Mouse (Mus musculus) frontal cortex, postnatal 36 days (tissue): ENCODE data around the gene Elp5.
A peak's percentile ranks its signal among the peaks of the same experiment; 100 is the strongest.
"Not testable (repeated sequence)": the region's sequence is repeated elsewhere in the genome, so short reads cannot be mapped to it uniquely, and the experiment has no call there.

Experiments used
- DNase-seq, 2 experiments: peaks; one replicate each; pipeline ENCODE4 v3.0.0; 2022; ENCODE audit warnings: low spot score in 2 of 2

Elp5 gene

GRCm38 (mm10) chr11:69961841-69962240, 20.5 kb downstream of the Elp5 start:
- no peak for DNase-seq

GRCm38 (mm10) chr11:69960616-69961015, 21.7 kb downstream of the Elp5 start:
- DNase-seq = no peak

- no peak for DNase-seq
Observed at GRCm38 (mm10) chr11:69956218-69956617, 26.1 kb downstream of the Elp5 start.

GRCm38 (mm10) chr11:69955618-69956017, 26.7 kb downstream of the Elp5 start:
- not testable (repeated sequence) for DNase-seq

- DNase-seq = no peak
Observed at GRCm38 (mm10) chr11:69953267-69953915, 28.9 kb downstream of the Elp5 start.

- no peak for DNase-seq
Observed at GRCm38 (mm10) chr11:69952274-69952673, 30.0 kb downstream of the Elp5 start.

- DNase-seq = no peak
Observed at GRCm38 (mm10) chr11:69950807-69951459, 31.4 kb downstream of the Elp5 start.

- DNase-seq = peak; percentile 63 to 84
Observed at GRCm38 (mm10) chr11:69948763-69949150, 33.6 kb downstream of the Elp5 start.

GRCm38 (mm10) chr11:69948066-69948762, 34.1 kb downstream of the Elp5 start, which contains the start of gene Slc2a4:
TSS of gene Slc2a4 (minus strand) at chr11:69948188.
- DNase-seq = peak; percentile 27 to 40

GRCm38 (mm10) chr11:69947337-69948065, 34.8 kb downstream of the Elp5 start:
- no peak for DNase-seq

GRCm38 (mm10) chr11:69945997-69946891, 36.1 kb downstream of the Elp5 start:
- no peak for DNase-seq

- DNase-seq = no peak
Observed at GRCm38 (mm10) chr11:69945216-69945615, 37.1 kb downstream of the Elp5 start.

GRCm38 (mm10) chr11:69940962-69941361, 41.4 kb downstream of the Elp5 start:
- no peak for DNase-seq

- no peak for DNase-seq
Observed at GRCm38 (mm10) chr11:69939731-69940130, 42.6 kb downstream of the Elp5 start.

GRCm38 (mm10) chr11:69939181-69939580, 43.1 kb downstream of the Elp5 start:
- no peak for DNase-seq

GRCm38 (mm10) chr11:69938401-69938979, 43.8 kb downstream of the Elp5 start:
- no peak for DNase-seq

- no peak for DNase-seq
Observed at GRCm38 (mm10) chr11:69937834-69938233, 44.5 kb downstream of the Elp5 start.

- no peak for DNase-seq
Observed at GRCm38 (mm10) chr11:69937385-69937784, 44.9 kb downstream of the Elp5 start.

GRCm38 (mm10) chr11:69936714-69937347, 45.5 kb downstream of the Elp5 start:
- DNase-seq = no peak

- no peak for DNase-seq
Observed at GRCm38 (mm10) chr11:69936156-69936555, 46.2 kb downstream of the Elp5 start.
